Mouse (Mus musculus) heart, embryonic 13.5 days (tissue): Measurements from ENCODE around the gene Enthd1. TPM values are rescaled to one million over a fixed set of nuclear protein-coding genes. Genes with fewer than 3 reads are reported as not detected.

Source experiments
- ATAC-seq: fragments of 200-750 bp; cut with Nextera tagmentation; 2 replicates; pipeline ENCODE4 v1.8.0; 2017; ENCODE audit warnings: moderate TSS enrichment; ENCODE audit not compliant: insufficient number of reproducible peaks, low FRiP score, low TSS enrichment; ENCODE audit errors: extremely low read depth
- H3K27ac ChIP-seq: fragments of 300-500 bp; sonication (generic); replicated peaks from 2 replicates; pipeline ENCODE4 v1.5.1; 2015; ENCODE audit warnings: moderate library complexity, mild to moderate bottlenecking, inconsistent platforms
- H3K27me3 ChIP-seq: fragments of 300-500 bp; sonication (generic); replicated peaks from 2 replicates; pipeline ENCODE4 v1.6.1; 2015; ENCODE audit warnings: mild to moderate bottlenecking, inconsistent platforms
- H3K36me3 ChIP-seq: fragments of 300-500 bp; sonication (generic); 2 replicates; pipeline ENCODE4 v1.6.1; 2015; ENCODE audit warnings: mild to moderate bottlenecking, inconsistent platforms
- H3K4me1 ChIP-seq: fragments of 300-500 bp; sonication (generic); 2 replicates; pipeline ENCODE4 v1.6.1; 2015; ENCODE audit warnings: inconsistent platforms
- H3K4me2 ChIP-seq: fragments of 300-500 bp; sonication (generic); 2 replicates; pipeline ENCODE4 v1.6.1; 2015; ENCODE audit warnings: inconsistent platforms, mild to moderate bottlenecking, moderate library complexity
- H3K4me3 ChIP-seq: fragments of 300-500 bp; sonication (generic); 2 replicates; pipeline ENCODE4 v1.5.1; 2015; ENCODE audit warnings: moderate library complexity, mild to moderate bottlenecking, inconsistent platforms
- H3K9ac ChIP-seq: fragments of 300-500 bp; sonication (generic); 2 replicates; pipeline ENCODE4 v1.6.1; 2015; ENCODE audit warnings: inconsistent platforms, mild to moderate bottlenecking, moderate library complexity
- H3K9me3 ChIP-seq: fragments of 300-500 bp; sonication (generic); 2 replicates; pipeline ENCODE4 v1.6.1; 2016; ENCODE audit warnings: inconsistent platforms
- WGBS: fragments of 180-500 bp; shearing (Covaris S2); methylation state at CpG from one replicate; pipeline ENCODE4 v1.1.7; 2015; ENCODE audit warnings: mixed read lengths; 5-methylcytosine and 5-hydroxymethylcytosine counted together
- polyA plus RNA-seq: library from polyadenylated mRNA; unstranded; fragments of >200 nt; fragmentation: Nextera tagmentation; extraction: Ambion mirVana; gene quantifications from 2 replicates; pipeline ENCODE4 v1.2.1, GENCODE M21; 2015

Gene Enthd1
- polyA plus RNA-seq, 1 experiment from 2014 or later: not detected

- Histone ChIP-seq H3K9me3 (no peaks in the 10 kb centered on the region), H3K4me3 (no peak overlapping the region), H3K9ac (no peak overlapping the region), H3K27ac (no peak overlapping the region), H3K4me2 (no peak overlapping the region), H3K36me3 (no peaks in the 10 kb centered on the region), H3K27me3 (peaks cover 68% of the 10 kb centered on the region), H3K4me1 (no peaks in the 10 kb centered on the region)
- no peak for ATAC-seq
- 68% methylated on average over 11 of the region's 11 CpGs for WGBS
Observed at GRCm38 (mm10) chr15:80430324-80430723, 134.6 kb downstream of the Enthd1 start.

DNA sequence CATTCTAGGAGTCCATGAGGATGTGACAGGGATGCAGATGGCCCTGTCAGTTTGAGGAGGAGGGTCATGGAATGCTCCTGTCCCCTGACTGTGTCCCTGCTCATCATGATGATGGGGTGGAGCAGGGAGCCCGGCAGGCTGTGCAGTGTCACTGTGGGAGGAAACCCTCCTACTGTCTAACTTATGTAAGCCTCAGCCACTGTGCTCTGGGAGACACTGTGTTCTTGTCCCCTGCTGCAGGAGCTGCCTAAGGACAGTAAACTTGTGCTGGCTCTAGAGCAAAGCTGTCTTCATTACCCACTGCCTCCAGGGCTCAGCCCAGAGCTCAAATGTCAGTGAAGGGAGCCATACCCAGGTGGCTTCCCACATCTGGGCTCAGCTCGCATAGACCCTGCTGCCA is 146.8 kb downstream of the Enthd1 start:
- no peak overlapping the region for H3K27ac ChIP-seq
- H3K36me3 ChIP-seq: no peaks in the 10 kb centered on the region

GRCm38 (mm10) chr15:80417066-80417465 is 147.9 kb downstream of the Enthd1 start:
- H3K4me1 ChIP-seq: peaks cover 13% of the 10 kb centered on the region
- H3K36me3 ChIP-seq: no peaks in the 10 kb centered on the region
- no peak for ATAC-seq
- 65% methylated on average over 8 of the region's 9 CpGs for WGBS
- H3K9ac ChIP-seq: no peak overlapping the region
- H3K9me3 ChIP-seq: no peaks in the 10 kb centered on the region
- H3K27me3 ChIP-seq: peaks cover 20% of the 10 kb centered on the region
- no peak overlapping the region for H3K27ac ChIP-seq
- H3K4me2 ChIP-seq: no peak overlapping the region
- no peak overlapping the region for H3K4me3 ChIP-seq

More for the DNA sequence above, 146.8 kb downstream of the Enthd1 start:
- Histone ChIP-seq H3K9ac (no peak overlapping the region), H3K27me3 (peaks cover 15% of the 10 kb centered on the region), H3K4me3 (no peak overlapping the region), H3K9me3 (no peaks in the 10 kb centered on the region), H3K4me2 (no peak overlapping the region), H3K4me1 (peaks cover 13% of the 10 kb centered on the region)
- WGBS: 69% methylated on average over 2 of the region's 2 CpGs
- ATAC-seq: no peak

- H3K4me1 ChIP-seq: peaks cover 13% of the 10 kb centered on the region
- peaks cover 20% of the 10 kb centered on the region for H3K27me3 ChIP-seq
- no peak overlapping the region for H3K27ac ChIP-seq
- no peaks in the 10 kb centered on the region for H3K36me3 ChIP-seq
- H3K4me2 ChIP-seq: no peak overlapping the region
- no peak overlapping the region for H3K9ac ChIP-seq
- H3K9me3 ChIP-seq: no peaks in the 10 kb centered on the region
- H3K4me3 ChIP-seq: no peak overlapping the region
- ATAC-seq: no peak
- 69% methylated on average over 4 of the region's 4 CpGs for WGBS
Observed at GRCm38 (mm10) chr15:80415132-80415531, 149.8 kb downstream of the Enthd1 start.

GRCm38 (mm10) chr15:80413988-80414721 is 150.8 kb downstream of the Enthd1 start:
- Histone ChIP-seq H3K4me1 (peaks cover 18% of the 10 kb centered on the region), H3K9me3 (no peaks in the 10 kb centered on the region), H3K4me2 (no peak overlapping the region), H3K4me3 (no peak overlapping the region), H3K27ac (no peak overlapping the region), H3K36me3 (no peaks in the 10 kb centered on the region), H3K9ac (no peak overlapping the region), H3K27me3 (peaks cover 14% of the 10 kb centered on the region)
- WGBS: 64% methylated on average over 17 of the region's 17 CpGs
- no peak for ATAC-seq

DNA sequence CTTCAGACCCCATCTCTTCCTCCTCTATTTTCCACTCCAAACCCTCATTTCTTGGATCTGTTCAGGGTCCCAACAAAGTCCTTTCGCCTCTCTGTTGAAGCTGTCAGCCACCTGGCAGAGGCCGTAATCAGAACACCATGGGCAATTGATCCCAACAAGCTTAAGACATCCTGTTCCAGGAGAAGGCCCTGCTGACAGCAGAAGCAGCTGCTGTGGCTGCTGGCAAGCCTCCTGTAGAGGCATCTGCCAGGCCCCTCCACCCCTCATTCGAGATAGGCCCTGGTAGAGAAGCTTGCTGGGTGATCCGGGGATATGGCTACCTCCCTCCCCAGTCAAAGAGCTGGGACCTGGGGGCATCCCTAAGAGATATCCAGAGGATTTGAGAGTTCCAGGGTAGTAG is 151.9 kb downstream of the Enthd1 start:
- Histone ChIP-seq H3K27ac (no peak overlapping the region), H3K9me3 (no peaks in the 10 kb centered on the region), H3K27me3 (peaks cover 14% of the 10 kb centered on the region), H3K9ac (no peak overlapping the region), H3K4me1 (peaks cover 27% of the 10 kb centered on the region), H3K36me3 (no peaks in the 10 kb centered on the region), H3K4me3 (no peak overlapping the region), H3K4me2 (no peak overlapping the region)
- 77% methylated on average over 4 of the region's 4 CpGs for WGBS
- no peak for ATAC-seq

DNA sequence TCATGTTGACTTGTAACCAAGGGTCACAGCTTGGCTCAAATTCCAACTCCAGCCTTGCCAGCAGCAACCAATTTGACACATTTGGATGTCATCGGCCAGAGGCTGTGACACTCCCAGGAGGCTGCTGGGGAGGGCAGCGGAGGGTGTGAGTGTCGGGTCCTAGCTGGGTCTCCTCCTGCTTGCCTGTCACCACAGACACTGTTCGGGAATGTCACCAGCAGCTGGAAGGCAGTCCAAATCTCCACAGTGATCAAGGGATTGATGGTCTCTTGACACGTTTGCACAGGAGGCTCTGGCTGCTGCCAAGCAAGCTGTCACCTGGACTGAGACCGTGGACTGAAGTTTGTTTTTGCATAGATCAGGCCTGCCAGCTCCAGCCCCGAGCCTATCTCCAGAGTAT is 154.3 kb downstream of the Enthd1 start:
- no peaks in the 10 kb centered on the region for H3K36me3 ChIP-seq
- H3K4me2 ChIP-seq: no peak overlapping the region
- H3K9ac ChIP-seq: no peak overlapping the region
- no peak for ATAC-seq
- H3K4me3 ChIP-seq: no peak overlapping the region
- peaks cover 21% of the 10 kb centered on the region for H3K27me3 ChIP-seq
- no peaks in the 10 kb centered on the region for H3K9me3 ChIP-seq
- peaks cover 29% of the 10 kb centered on the region for H3K4me1 ChIP-seq
- H3K27ac ChIP-seq: no peak overlapping the region
- 31% methylated on average over 7 of the region's 7 CpGs for WGBS

GRCm38 (mm10) chr15:80407873-80408272 is 157.1 kb downstream of the Enthd1 start:
- Histone ChIP-seq H3K4me2 (no peak overlapping the region), H3K4me3 (no peak overlapping the region), H3K9me3 (no peaks in the 10 kb centered on the region), H3K27ac (peak overlapping the region; percentile 75), H3K4me1 (peaks cover 16% of the 10 kb centered on the region), H3K27me3 (peaks cover 16% of the 10 kb centered on the region; the same call in 1 of the 2 replicates), H3K36me3 (no peaks in the 10 kb centered on the region), H3K9ac (no peak overlapping the region)
- ATAC-seq: peak; percentile 49; the same call in 1 of the 2 replicates
- 19% methylated on average over 1 of the region's 1 CpGs for WGBS

Other genes with a start within 250 kb of the Enthd1 start
- gene Grap2, start 7.4 kb upstream of the Enthd1 start, polyA plus RNA-seq: 4.9 and 8.8 TPM in 2 replicates
- gene Fam83f, start 106.7 kb upstream of the Enthd1 start, polyA plus RNA-seq: 0.13 and 0.14 TPM in 2 replicates
- gene Tnrc6b, start 146.2 kb upstream of the Enthd1 start, polyA plus RNA-seq: 23.8 and 24.2 TPM in 2 replicates